Mouse (Mus musculus) cerebellum, adult 2 months (tissue): ENCODE data around the gene Tyro3.

Source experiments
- CTCF ChIP-seq: fragments of 200-500 bp; IDR thresholded peaks from 2 replicates; pipeline ENCODE4 v1.5.1; 2011; ENCODE audit warnings: low read depth, mild to moderate bottlenecking, control low read depth, low read length, moderate library complexity, borderline replicate concordance; ENCODE audit not compliant: insufficient read depth
- POLR2A ChIP-seq: fragments of 200-500 bp; IDR thresholded peaks from 2 replicates; pipeline ENCODE4 v1.6.1; 2011; ENCODE audit warnings: low read length, control low read depth, borderline replicate concordance; ENCODE audit not compliant: insufficient read depth

- TF ChIP-seq CTCF (no peak), POLR2A (no peak)
Measured at GRCm38 (mm10) chr2:119814376-119814933, 16.9 kb downstream of the Tyro3 start.
